Mouse (Mus musculus) retina, embryonic 14.5 days (tissue): ENCODE measurements around the gene Hoxa11.

Experiments used
- DNase-seq: peaks from one replicate; pipeline ENCODE4 v3.0.0-alpha.2; 2015; ENCODE audit warnings: low spot score

The Hoxa11 gene

GRCm38 (mm10) chr6:52232984-52233545 lies 12.5 kb downstream of the Hoxa11 start:
- no peak for DNase-seq

GRCm38 (mm10) chr6:52232568-52232965 lies 13.0 kb downstream of the Hoxa11 start:
- no peak for DNase-seq

- DNase-seq: no peak
Measured at GRCm38 (mm10) chr6:52231885-52232567, 13.6 kb downstream of the Hoxa11 start.

- no peak for DNase-seq
Measured at GRCm38 (mm10) chr6:52230516-52231165, 15.0 kb downstream of the Hoxa11 start, which contains the start of gene Hoxa9. Hoxa9 (minus strand) TSS chr6:52231089.

- DNase-seq: no peak
Measured at GRCm38 (mm10) chr6:52229558-52230416, 15.8 kb downstream of the Hoxa11 start.

GRCm38 (mm10) chr6:52228475-52229465 lies 16.8 kb downstream of the Hoxa11 start:
- no peak for DNase-seq

GRCm38 (mm10) chr6:52227470-52228222 lies 18.0 kb downstream of the Hoxa11 start:
- no peak for DNase-seq

- no peak for DNase-seq
Measured at GRCm38 (mm10) chr6:52226569-52227257, 18.9 kb downstream of the Hoxa11 start.

- DNase-seq: no peak
Measured at GRCm38 (mm10) chr6:52225612-52226568, 19.7 kb downstream of the Hoxa11 start.

- DNase-seq: no peak
Measured at GRCm38 (mm10) chr6:52224895-52225611, 20.6 kb downstream of the Hoxa11 start.

GRCm38 (mm10) chr6:52223939-52224760 lies 21.5 kb downstream of the Hoxa11 start:
- no peak for DNase-seq

- DNase-seq: no peak
Measured at GRCm38 (mm10) chr6:52222729-52223128, 22.9 kb downstream of the Hoxa11 start.

GRCm38 (mm10) chr6:52221993-52222685 lies 23.5 kb downstream of the Hoxa11 start:
- DNase-seq: no peak

- peak; percentile 92 for DNase-seq
Measured at GRCm38 (mm10) chr6:52221337-52221992, 24.1 kb downstream of the Hoxa11 start, which contains the start of gene Hoxa7. Hoxa7 (minus strand) TSS chr6:52221854.

- DNase-seq: no peak
Measured at GRCm38 (mm10) chr6:52220865-52221310, 24.7 kb downstream of the Hoxa11 start.
